Mouse (Mus musculus) midbrain, embryonic 11.5 days (tissue): ENCODE measurements around the gene Prss36. TPM values are rescaled to one million over a fixed set of nuclear protein-coding genes. Genes with fewer than 3 reads are reported as not detected.

Experiments used
- ATAC-seq: fragments of 200-750 bp; cut with Nextera tagmentation; 2 replicates; pipeline ENCODE4 v1.8.0; 2017; ENCODE audit warnings: moderate TSS enrichment, moderate library complexity; ENCODE audit not compliant: low FRiP score
- DNase-seq: peaks from one replicate; pipeline ENCODE4 v3.0.0; 2015; ENCODE audit warnings: low spot score; ENCODE audit errors: missing footprints
- H3K27ac ChIP-seq: fragments of 300-500 bp; sonication (generic); 2 replicates; pipeline ENCODE4 v1.5.1; 2014; ENCODE audit warnings: low read depth, low read length
- H3K27me3 ChIP-seq: fragments of 300-500 bp; sonication (generic); 2 replicates; pipeline ENCODE4 v1.6.1; 2014; ENCODE audit warnings: mild to moderate bottlenecking, low read length, moderate library complexity, mixed read lengths; ENCODE audit not compliant: control insufficient read depth, insufficient read depth
- H3K36me3 ChIP-seq: fragments of 300-500 bp; sonication (generic); 2 replicates; pipeline ENCODE4 v1.6.1; 2014; ENCODE audit warnings: mild to moderate bottlenecking, low read length, moderate library complexity, mixed read lengths; ENCODE audit not compliant: control insufficient read depth, insufficient read depth
- H3K4me1 ChIP-seq: fragments of 300-500 bp; sonication (generic); 2 replicates; pipeline ENCODE4 v1.6.1; 2014; ENCODE audit warnings: low read length; ENCODE audit not compliant: control insufficient read depth, insufficient read depth
- H3K4me2 ChIP-seq: fragments of 300-500 bp; sonication (generic); 2 replicates; pipeline ENCODE4 v1.6.1; 2014; ENCODE audit warnings: mild to moderate bottlenecking, moderate library complexity
- H3K4me3 ChIP-seq: fragments of 300-500 bp; sonication (generic); 2 replicates; pipeline ENCODE4 v1.5.1; 2014; ENCODE audit warnings: low read depth, low read length
- H3K9ac ChIP-seq: fragments of 300-500 bp; sonication (generic); 2 replicates; pipeline ENCODE4 v1.6.1; 2014; ENCODE audit warnings: low read length
- H3K9me3 ChIP-seq: fragments of 300-500 bp; sonication (generic); 2 replicates; pipeline ENCODE4 v1.6.1; 2016; ENCODE audit warnings: low read length; ENCODE audit not compliant: control insufficient read depth
- WGBS: fragments of 180-500 bp; shearing (Covaris S2); extraction: QIAGEN DNeasy Blood & Tissue Kit; methylation state at CpG from one replicate; pipeline ENCODE4 v1.1.7; 2014; 5-methylcytosine and 5-hydroxymethylcytosine counted together
- polyA plus RNA-seq: library from polyadenylated mRNA; unstranded; fragments of >200 nt; fragmentation: Nextera tagmentation; extraction: Ambion mirVana; gene quantifications from 2 replicates; pipeline ENCODE4 v1.2.1, GENCODE M21; 2014

Prss36 gene
- polyA plus RNA-seq, 1 experiment from 2014 or later = 9.6 TPM

DNA sequence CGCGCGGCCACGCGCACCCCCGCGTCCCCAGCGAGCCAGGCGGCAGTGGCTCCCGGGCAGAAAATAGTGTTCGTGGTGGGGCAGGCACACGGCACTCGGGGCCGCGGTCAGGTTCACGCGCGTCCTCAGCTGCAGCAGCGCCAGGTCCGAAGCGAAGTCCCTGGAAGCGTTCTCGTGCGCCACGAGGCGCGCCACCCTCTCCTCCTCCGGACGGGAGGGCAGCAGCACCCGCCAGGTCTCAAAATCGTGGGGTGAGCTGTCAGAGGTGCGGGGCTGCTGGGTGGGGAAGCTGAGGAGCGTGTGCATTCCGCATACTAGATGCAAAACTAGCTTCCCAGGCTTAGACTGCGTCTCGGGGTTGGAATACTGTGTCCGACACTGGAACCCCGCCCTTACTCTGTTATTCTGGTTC lies 10.8 kb downstream of the Prss36 start:
- Histone ChIP-seq H3K27me3 (no peaks in the 10 kb centered on the region), H3K4me3 (peak overlapping the region; percentile 66), H3K36me3 (no peaks in the 10 kb centered on the region), H3K4me1 (peaks cover 19% of the 10 kb centered on the region), H3K9me3 (no peaks in the 10 kb centered on the region), H3K4me2 (peak overlapping the region; percentile 98), H3K9ac (peak overlapping the region; percentile 84), H3K27ac (no peak overlapping the region; the same call in 1 of the 2 replicates)
- ATAC-seq = no peak
- under 1% methylated on average over 37 of the region's 38 CpGs for WGBS
- DNase-seq = no peak

DNA sequence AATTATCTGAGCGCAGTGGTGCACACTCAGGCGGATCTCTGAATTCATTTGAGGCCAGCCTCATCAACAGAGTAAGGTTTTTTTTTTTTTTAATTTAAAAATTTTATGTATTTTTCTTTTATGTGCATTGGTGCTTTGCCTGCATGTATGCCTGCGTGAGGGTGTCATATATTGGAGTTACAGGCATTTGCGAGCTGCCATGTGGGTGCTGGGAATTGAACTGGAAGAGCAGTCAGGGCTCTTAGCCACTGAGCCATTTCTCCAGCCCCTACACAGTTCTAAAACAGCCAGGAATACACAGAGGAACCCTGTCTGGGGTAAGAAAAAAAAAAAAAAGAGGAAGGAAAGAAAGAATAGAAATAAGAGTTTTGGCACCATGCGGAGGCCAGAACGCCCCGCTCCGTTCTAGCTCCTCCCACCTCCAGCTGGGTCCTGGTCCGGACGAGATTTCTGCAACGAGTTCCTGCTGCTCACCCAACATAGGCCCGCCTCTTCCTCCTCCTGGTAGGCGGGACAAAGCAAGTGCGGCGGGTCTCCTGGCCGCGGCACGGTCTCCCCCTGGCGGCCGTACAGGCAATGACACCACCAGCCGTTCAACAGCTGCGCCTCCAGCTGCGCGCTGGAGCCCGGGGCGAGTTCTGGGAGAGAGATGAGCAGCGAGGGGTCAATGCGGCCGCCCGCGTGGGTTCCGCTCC lies 11.3 kb downstream of the Prss36 start:
- Histone ChIP-seq H3K9me3 (no peaks in the 10 kb centered on the region), H3K9ac (peak overlapping the region; percentile 84), H3K27ac (no peak overlapping the region; the same call in 1 of the 2 replicates), H3K4me3 (peak overlapping the region; percentile 66), H3K27me3 (peaks cover under 1% of the 10 kb centered on the region; the same call in 1 of the 2 replicates), H3K4me2 (peak overlapping the region; percentile 98), H3K4me1 (peaks cover 19% of the 10 kb centered on the region), H3K36me3 (no peaks in the 10 kb centered on the region)
- ATAC-seq = peak; percentile 95
- peak; percentile 100 for DNase-seq
- 7% methylated on average over 32 of the region's 32 CpGs for WGBS

DNA sequence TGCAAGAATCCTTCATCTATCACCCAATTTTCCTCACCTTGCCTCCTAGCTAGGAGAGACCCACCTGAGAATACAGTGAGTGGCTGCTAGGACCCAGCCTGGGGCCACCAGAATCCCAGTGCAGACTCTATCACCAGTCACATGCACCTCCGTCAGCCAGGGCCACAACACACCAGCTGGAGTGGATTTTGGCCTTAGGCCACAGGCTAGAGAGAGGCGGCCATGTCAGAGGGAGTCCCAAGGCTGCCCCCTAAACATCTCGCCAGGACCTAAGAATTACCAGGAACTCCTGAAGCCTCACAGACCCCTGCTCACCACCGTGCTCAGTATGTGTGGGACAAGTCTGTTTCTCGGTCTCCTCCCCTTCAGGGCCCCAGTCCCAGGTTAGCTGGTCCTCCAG lies 12.4 kb downstream of the Prss36 start:
- no peaks in the 10 kb centered on the region for H3K36me3 ChIP-seq
- peaks cover 19% of the 10 kb centered on the region for H3K4me1 ChIP-seq
- WGBS = 89% methylated on average over 5 of the region's 5 CpGs
- ATAC-seq (no peak), DNase-seq (no peak)
- no peak overlapping the region for H3K9ac ChIP-seq
- H3K4me3 ChIP-seq = no peak overlapping the region
- H3K9me3 ChIP-seq = no peaks in the 10 kb centered on the region
- no peak overlapping the region for H3K4me2 ChIP-seq
- no peak overlapping the region for H3K27ac ChIP-seq
- peaks cover 6% of the 10 kb centered on the region; the same call in 1 of the 2 replicates for H3K27me3 ChIP-seq

- H3K27me3 ChIP-seq = peaks cover 11% of the 10 kb centered on the region; the same call in 1 of the 2 replicates
- no peaks in the 10 kb centered on the region for H3K9me3 ChIP-seq
- ATAC-seq (no peak), DNase-seq (peak; percentile 85)
- no peak overlapping the region for H3K4me2 ChIP-seq
- H3K4me1 ChIP-seq = peaks cover 19% of the 10 kb centered on the region
- no peak overlapping the region for H3K4me3 ChIP-seq
- 12% methylated on average over 13 of the region's 13 CpGs for WGBS
- H3K27ac ChIP-seq = no peak overlapping the region
- H3K9ac ChIP-seq = no peak overlapping the region
- H3K36me3 ChIP-seq = no peaks in the 10 kb centered on the region
These were observed 14.1 kb downstream of the Prss36 start for GRCm38 (mm10) chr7:127932273-127933031.

- Histone ChIP-seq H3K27ac (no peak overlapping the region), H3K36me3 (no peaks in the 10 kb centered on the region), H3K4me3 (no peak overlapping the region), H3K4me1 (peaks cover 19% of the 10 kb centered on the region), H3K27me3 (peaks cover 11% of the 10 kb centered on the region; the same call in 1 of the 2 replicates), H3K9ac (peak overlapping the region; percentile 17; the same call in 1 of the 2 replicates), H3K9me3 (no peaks in the 10 kb centered on the region), H3K4me2 (no peak overlapping the region)
- WGBS = 35% methylated on average over 13 of the region's 13 CpGs
- DNase-seq = peak; percentile 89
- ATAC-seq = no peak
These were observed 15.0 kb downstream of the Prss36 start for GRCm38 (mm10) chr7:127931351-127932135.

GRCm38 (mm10) chr7:127930636-127931035 lies 15.9 kb downstream of the Prss36 start:
- DNase-seq (no peak), ATAC-seq (no peak)
- Histone ChIP-seq H3K9me3 (no peaks in the 10 kb centered on the region), H3K4me3 (no peak overlapping the region), H3K36me3 (peaks cover 3% of the 10 kb centered on the region; the same call in 1 of the 2 replicates), H3K27me3 (peaks cover 11% of the 10 kb centered on the region; the same call in 1 of the 2 replicates), H3K27ac (no peak overlapping the region), H3K4me2 (no peak overlapping the region), H3K4me1 (peaks cover 12% of the 10 kb centered on the region), H3K9ac (no peak overlapping the region)
- 86% methylated on average over 5 of the region's 5 CpGs for WGBS

DNA sequence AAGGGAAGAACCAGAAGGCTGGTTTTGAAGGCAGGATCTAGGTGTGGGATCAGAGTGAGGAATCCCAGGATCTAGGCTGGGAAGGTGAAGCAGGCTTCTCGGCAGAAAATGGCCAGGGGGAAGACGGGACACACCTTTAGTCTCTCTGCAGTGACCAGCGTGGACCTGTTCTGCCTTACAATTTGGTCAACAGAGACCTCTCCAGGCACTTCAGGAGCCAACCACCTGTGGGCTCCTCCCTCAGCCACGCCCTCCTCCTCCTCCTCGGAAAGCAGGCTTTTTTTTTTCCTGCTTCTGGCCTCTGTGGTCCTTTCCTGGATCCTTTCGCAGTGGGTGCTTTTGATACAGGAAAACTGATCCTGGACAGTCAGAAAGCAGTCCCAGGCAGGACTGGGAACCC lies 16.6 kb downstream of the Prss36 start, which contains the start of gene Prss8:
TSS of gene Prss8 (minus strand) at position 182 of the 400 bp plus-strand sequence.
- H3K27ac ChIP-seq = no peak within 1 kb of the TSS
- H3K27me3 ChIP-seq = peaks cover 11% of the 10 kb centered on the region; the same call in 1 of the 2 replicates
- ATAC-seq (no peak), DNase-seq (no peak)
- peaks cover 12% of the 10 kb centered on the region for H3K4me1 ChIP-seq
- H3K9ac ChIP-seq = no peak within 1 kb of the TSS
- peaks cover 3% of the 10 kb centered on the region; the same call in 1 of the 2 replicates for H3K36me3 ChIP-seq
- H3K4me3 ChIP-seq = no peak within 1 kb of the TSS
- peak within 1 kb of the TSS; percentile 17; the same call in 1 of the 2 replicates for H3K4me2 ChIP-seq
- no peaks in the 10 kb centered on the region for H3K9me3 ChIP-seq
- WGBS = 16% methylated on average over 6 of the region's 6 CpGs

GRCm38 (mm10) chr7:127928596-127928995 lies 17.9 kb downstream of the Prss36 start:
- peaks cover 10% of the 10 kb centered on the region for H3K4me1 ChIP-seq
- no peaks in the 10 kb centered on the region for H3K9me3 ChIP-seq
- H3K4me3 ChIP-seq = no peak overlapping the region

More at GRCm38 (mm10) chr7:127928596-127928995, 17.9 kb downstream of the Prss36 start:
- Histone ChIP-seq H3K9ac (no peak overlapping the region), H3K27ac (no peak overlapping the region), H3K36me3 (peaks cover 3% of the 10 kb centered on the region; the same call in 1 of the 2 replicates), H3K27me3 (peaks cover 11% of the 10 kb centered on the region; the same call in 1 of the 2 replicates), H3K4me2 (no peak overlapping the region)
- peak; percentile 54 for DNase-seq
- WGBS = 50% methylated on average over 5 of the region's 5 CpGs
- no peak for ATAC-seq
